Mouse (Mus musculus): ENCODE measurements around the gene Barhl2.

Barhl2 gene

GRCm38 (mm10) chr5:106455106-106455920, 2.7 kb downstream of the Barhl2 start:
- DNase-seq (ENCODE audit: low spot score in 2 of 2): no peak

GRCm38 (mm10) chr5:106454411-106455105, 3.4 kb downstream of the Barhl2 start:
- no peak for DNase-seq (ENCODE audit: low spot score in 2 of 2)

- DNase-seq (ENCODE audit: low spot score in 2 of 2): no peak
These were observed 4.1 kb downstream of the Barhl2 start for GRCm38 (mm10) chr5:106453886-106454321.

GRCm38 (mm10) chr5:106453181-106453885, 4.6 kb downstream of the Barhl2 start:
- DNase-seq (ENCODE audit: low spot score in 2 of 2): no peak

GRCm38 (mm10) chr5:106452686-106453085, 5.3 kb downstream of the Barhl2 start:
- no peak for DNase-seq (ENCODE audit: low spot score in 2 of 2)

GRCm38 (mm10) chr5:106451681-106452440, 6.1 kb downstream of the Barhl2 start:
- DNase-seq (ENCODE audit: low spot score in 2 of 2): no peak

GRCm38 (mm10) chr5:106450426-106451160, 7.4 kb downstream of the Barhl2 start:
- DNase-seq (ENCODE audit: low spot score in 2 of 2): no peak

GRCm38 (mm10) chr5:106449720-106450425, 8.1 kb downstream of the Barhl2 start:
- no peak for DNase-seq (ENCODE audit: low spot score in 2 of 2)

GRCm38 (mm10) chr5:106448798-106449125, 9.2 kb downstream of the Barhl2 start:
- DNase-seq (ENCODE audit: low spot score in 2 of 2): no peak

- no peak for DNase-seq (ENCODE audit: low spot score in 2 of 2)
These were observed 9.8 kb downstream of the Barhl2 start for GRCm38 (mm10) chr5:106447951-106448797.

- no peak for DNase-seq (ENCODE audit: low spot score in 2 of 2)
These were observed 10.7 kb downstream of the Barhl2 start for GRCm38 (mm10) chr5:106447091-106447820.

- no peak for DNase-seq (ENCODE audit: low spot score in 2 of 2)
These were observed 11.4 kb downstream of the Barhl2 start for GRCm38 (mm10) chr5:106446593-106446992.

GRCm38 (mm10) chr5:106445681-106446080, 12.3 kb downstream of the Barhl2 start:
- no peak for DNase-seq (ENCODE audit: low spot score in 2 of 2)

- no peak for DNase-seq (ENCODE audit: low spot score in 2 of 2)
These were observed 19.1 kb downstream of the Barhl2 start for GRCm38 (mm10) chr5:106438916-106439315.

- no peak for DNase-seq (ENCODE audit: low spot score in 2 of 2)
These were observed 31.9 kb downstream of the Barhl2 start for GRCm38 (mm10) chr5:106426069-106426468.

GRCm38 (mm10) chr5:106420871-106421270, 37.1 kb downstream of the Barhl2 start:
- peak in 1 of 2 experiments; percentile 3 for DNase-seq (ENCODE audit: low spot score in 2 of 2)

- no peak for DNase-seq (ENCODE audit: low spot score in 2 of 2)
These were observed 37.6 kb downstream of the Barhl2 start for GRCm38 (mm10) chr5:106420370-106420769.

GRCm38 (mm10) chr5:106417210-106417609, 40.8 kb downstream of the Barhl2 start:
- DNase-seq (ENCODE audit: low spot score in 2 of 2): no peak

GRCm38 (mm10) chr5:106416550-106416949, 41.4 kb downstream of the Barhl2 start:
- no peak for DNase-seq (ENCODE audit: low spot score in 2 of 2)

Measured in left cerebral cortex, adult 9 months (tissue).